ENCODE assay signal across 26 mouse cellular contexts in the genomic region with DNA sequence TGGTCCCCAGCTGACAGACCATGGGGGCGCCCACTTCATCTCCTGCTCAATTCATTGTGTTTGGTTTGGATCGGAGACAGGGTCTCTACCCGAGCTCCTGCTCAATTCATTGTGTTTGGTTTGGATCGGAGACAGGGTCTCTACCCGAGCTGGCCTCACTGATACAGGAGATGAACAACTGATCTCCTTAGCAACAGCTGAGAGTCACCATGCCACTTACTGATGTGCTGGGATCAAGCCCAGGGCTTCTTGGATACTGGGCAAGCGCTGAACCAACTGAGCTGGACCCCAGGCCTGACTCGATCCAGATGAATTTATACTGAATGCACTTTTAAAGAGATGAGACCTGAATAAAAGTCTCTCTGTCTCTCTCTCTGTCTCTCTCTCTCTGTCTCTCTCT. TPM values are rescaled to one million over a fixed set of nuclear protein-coding genes. Genes with fewer than 3 reads are reported as not detected.
DNase-seq lines count a peak whose midpoint lies in the region; ATAC-seq and TF ChIP-seq lines count a peak whose summit lies in the region.
"Had no signal": no experiment of that assay in that cellular context is flagged by ENCODE, and none has a peak within 500 bp of the region (broad histone marks: within the 10 kb centered on the region; RNA-seq: fewer than 3 reads in every experiment).

No protein-coding gene starts in this region.

- H3K4me1 ChIP-seq in forebrain, embryonic 15.5 days: peaks cover 5% of the 10 kb centered on the region; the same call in 1 of the 2 replicates
- H3K4me1 ChIP-seq in forebrain, embryonic 11.5 days (replicated peaks; ENCODE audit: control insufficient read depth, insufficient read depth, low read length): peaks cover 2% of the 10 kb centered on the region
- peaks cover 18% of the 10 kb centered on the region for H3K4me1 ChIP-seq in midbrain, embryonic 13.5 days (replicated peaks)
- no peaks in the 10 kb centered on the region for H3K4me1 ChIP-seq in midbrain, embryonic 11.5 days (ENCODE audit: control insufficient read depth, insufficient read depth, low read length)
- H3K4me1 ChIP-seq in hindbrain, postnatal 0 days (ENCODE audit: insufficient read depth, low read length): peaks cover 12% of the 10 kb centered on the region; the same call in 1 of the 2 replicates
- peaks cover 36% of the 10 kb centered on the region for H3K4me1 ChIP-seq in neural tube, embryonic 15.5 days
- H3K4me1 ChIP-seq in kidney, embryonic 15.5 days: peaks cover 27% of the 10 kb centered on the region
- H3K4me1 ChIP-seq: liver, embryonic 15.5 days had no signal

- H3K27ac ChIP-seq in forebrain, embryonic 15.5 days (replicated peaks): peak overlapping the region; percentile 9; the same call in 1 of the 2 replicates
- H3K27ac ChIP-seq in forebrain, embryonic 11.5 days (ENCODE audit: low read depth, low read length): no peak overlapping the region
- peak overlapping the region; percentile 51 for H3K27ac ChIP-seq in midbrain, embryonic 13.5 days
- no peak overlapping the region for H3K27ac ChIP-seq in midbrain, embryonic 11.5 days (ENCODE audit: low read depth, low read length)
- peak overlapping the region; percentile 28; the same call in 1 of the 2 replicates for H3K27ac ChIP-seq in hindbrain, postnatal 0 days
- H3K27ac ChIP-seq in neural tube, embryonic 15.5 days (replicated peaks): peak overlapping the region; percentile 70
- no peak overlapping the region for H3K27ac ChIP-seq in kidney, embryonic 15.5 days
- H3K27ac ChIP-seq: heart, adult 2 months; intestine, embryonic 15.5 days; liver, embryonic 15.5 days; stomach, postnatal 0 days had no signal

- H3K36me3 ChIP-seq in forebrain, embryonic 15.5 days: peaks cover 17% of the 10 kb centered on the region; the same call in 1 of the 2 replicates
- no peaks in the 10 kb centered on the region; the same call in 1 of the 2 replicates for H3K36me3 ChIP-seq in forebrain, embryonic 11.5 days (ENCODE audit: control insufficient read depth, insufficient read depth, low read length)
- peaks cover 74% of the 10 kb centered on the region for H3K36me3 ChIP-seq in midbrain, embryonic 13.5 days
- 0 out of 2 replicates have a peak, but pooled peaks cover 2% of the 10 kb centered on the region for H3K36me3 ChIP-seq in midbrain, embryonic 11.5 days (ENCODE audit: control insufficient read depth, insufficient read depth, low read length)
- H3K36me3 ChIP-seq in hindbrain, postnatal 0 days (ENCODE audit: insufficient read depth, low read length): peaks cover 22% of the 10 kb centered on the region; the same call in 1 of the 2 replicates
- peaks cover 29% of the 10 kb centered on the region for H3K36me3 ChIP-seq in neural tube, embryonic 15.5 days
- H3K36me3 ChIP-seq in kidney, embryonic 15.5 days: peaks cover 45% of the 10 kb centered on the region
- H3K36me3 ChIP-seq: liver, embryonic 15.5 days had no signal

- H3K4me3 ChIP-seq in forebrain, embryonic 15.5 days: no peak overlapping the region
- H3K4me3 ChIP-seq in forebrain, embryonic 11.5 days (ENCODE audit: low read depth, low read length): no peak overlapping the region
- no peak overlapping the region for H3K4me3 ChIP-seq in midbrain, embryonic 13.5 days (replicated peaks)
- H3K4me3 ChIP-seq in midbrain, embryonic 11.5 days (ENCODE audit: low read depth, low read length): no peak overlapping the region
- H3K4me3 ChIP-seq in hindbrain, postnatal 0 days (ENCODE audit: low read length): no peak overlapping the region
- H3K4me3 ChIP-seq in neural tube, embryonic 15.5 days (replicated peaks): no peak overlapping the region
- no peak overlapping the region for H3K4me3 ChIP-seq in kidney, embryonic 15.5 days (replicated peaks)
- H3K4me3 ChIP-seq: heart, adult 2 months; heart, embryonic 12.5 days; intestine, embryonic 15.5 days; liver, embryonic 15.5 days; lung, embryonic 15.5 days had no signal

- DNase-seq in forebrain, embryonic 11.5 days (ENCODE audit: low spot score): no peak
- DNase-seq in midbrain, embryonic 11.5 days (ENCODE audit: low spot score, missing footprints): no peak
- peak; percentile 64 for DNase-seq in hindbrain, postnatal 0 days (ENCODE audit: low spot score)
- no peak for DNase-seq in right cerebral cortex, adult 2 months (ENCODE audit: low spot score in 2 of 2)
- DNase-seq: adrenal gland, postnatal 10 days; cerebellum, adult 11 months; cerebellum, adult 9-10 months; cerebellum, postnatal 36 days; heart, adult 2 months; kidney, adult 2 months; kidney, postnatal 14 days; layer of hippocampus, adult 9-11 months; right cerebral cortex, adult 18-20 months; right cerebral cortex, postnatal 4 days; thymus, adult 18-20 months; thymus, postnatal 25 days had no signal

- TF ChIP-seq CTCF in hindbrain, postnatal 0 days (IDR thresholded peaks at IDR 0.05; ENCODE audit: low read depth): no peak

- no peak overlapping the region for H3K9ac ChIP-seq in forebrain, embryonic 15.5 days (replicated peaks)
- no peak overlapping the region for H3K9ac ChIP-seq in forebrain, embryonic 11.5 days (ENCODE audit: low read length)
- no peak overlapping the region for H3K9ac ChIP-seq in midbrain, embryonic 13.5 days (replicated peaks)
- no peak overlapping the region for H3K9ac ChIP-seq in midbrain, embryonic 11.5 days (ENCODE audit: low read length)
- H3K9ac ChIP-seq in hindbrain, postnatal 0 days (replicated peaks; ENCODE audit: low read length): no peak overlapping the region
- H3K9ac ChIP-seq in neural tube, embryonic 15.5 days (replicated peaks): no peak overlapping the region
- no peak overlapping the region for H3K9ac ChIP-seq in kidney, embryonic 15.5 days
- H3K9ac ChIP-seq: heart, embryonic 12.5 days; intestine, embryonic 15.5 days; liver, embryonic 15.5 days; lung, embryonic 15.5 days had no signal

- H3K27me3 ChIP-seq in forebrain, embryonic 15.5 days: no peaks in the 10 kb centered on the region
- H3K27me3 ChIP-seq in forebrain, embryonic 11.5 days (ENCODE audit: control insufficient read depth, insufficient read depth, low read length): no peaks in the 10 kb centered on the region
- H3K27me3 ChIP-seq in midbrain, embryonic 13.5 days: no peaks in the 10 kb centered on the region
- H3K27me3 ChIP-seq in midbrain, embryonic 11.5 days (ENCODE audit: control insufficient read depth, insufficient read depth, low read length): no peaks in the 10 kb centered on the region
- H3K27me3 ChIP-seq in hindbrain, postnatal 0 days (ENCODE audit: insufficient read depth, low read length): no peaks in the 10 kb centered on the region
- H3K27me3 ChIP-seq in neural tube, embryonic 15.5 days (replicated peaks): no peaks in the 10 kb centered on the region
- no peaks in the 10 kb centered on the region for H3K27me3 ChIP-seq in kidney, embryonic 15.5 days
- H3K27me3 ChIP-seq: heart, embryonic 12.5 days; intestine, embryonic 15.5 days; liver, embryonic 15.5 days; lung, embryonic 15.5 days; Patski had no signal

- H3K4me2 ChIP-seq in forebrain, embryonic 15.5 days (replicated peaks): no peak overlapping the region
- no peak overlapping the region for H3K4me2 ChIP-seq in forebrain, embryonic 11.5 days (ENCODE audit: low read depth, low read length, severe bottlenecking)
- H3K4me2 ChIP-seq in midbrain, embryonic 13.5 days (replicated peaks): no peak overlapping the region
- no peak overlapping the region for H3K4me2 ChIP-seq in midbrain, embryonic 11.5 days
- no peak overlapping the region for H3K4me2 ChIP-seq in hindbrain, postnatal 0 days (ENCODE audit: low read depth, low read length)
- no peak overlapping the region for H3K4me2 ChIP-seq in neural tube, embryonic 15.5 days
- no peak overlapping the region for H3K4me2 ChIP-seq in kidney, embryonic 15.5 days
- H3K4me2 ChIP-seq: heart, embryonic 12.5 days; intestine, embryonic 15.5 days; liver, embryonic 15.5 days; lung, embryonic 15.5 days had no signal

- 67% methylated on average over 7 of the region's 7 CpGs for WGBS in forebrain, embryonic 15.5 days
- 81% methylated on average over 7 of the region's 7 CpGs for WGBS in forebrain, embryonic 11.5 days
- WGBS in midbrain, embryonic 13.5 days: 78% methylated on average over 7 of the region's 7 CpGs
- 82% methylated on average over 7 of the region's 7 CpGs for WGBS in midbrain, embryonic 11.5 days
- 38% methylated on average over 7 of the region's 7 CpGs for WGBS in hindbrain, postnatal 0 days
- 63% methylated on average over 7 of the region's 7 CpGs for WGBS in neural tube, embryonic 15.5 days
- WGBS in kidney, embryonic 15.5 days: 79% methylated on average over 7 of the region's 7 CpGs

- no peak for ATAC-seq in forebrain, embryonic 15.5 days (replicated peaks)
- no peak for ATAC-seq in forebrain, embryonic 11.5 days (replicated peaks; ENCODE audit: low FRiP score)
- 0 out of 2 replicates have a peak, but pooled peaks have one; percentile 36 for ATAC-seq in midbrain, embryonic 13.5 days
- no peak for ATAC-seq in midbrain, embryonic 11.5 days (ENCODE audit: low FRiP score)
- ATAC-seq in hindbrain, postnatal 0 days: peak; percentile 50
- peak; percentile 43; the same call in 1 of the 2 replicates for ATAC-seq in neural tube, embryonic 15.5 days (ENCODE audit: low FRiP score)
- no peak for ATAC-seq in kidney, embryonic 15.5 days (replicated peaks; ENCODE audit: low FRiP score)
- ATAC-seq: intestine, embryonic 15.5 days; Patski had no signal

- no peaks in the 10 kb centered on the region for H3K9me3 ChIP-seq in forebrain, embryonic 15.5 days
- no peaks in the 10 kb centered on the region for H3K9me3 ChIP-seq in forebrain, embryonic 11.5 days (ENCODE audit: control insufficient read depth, low read length)
- H3K9me3 ChIP-seq in midbrain, embryonic 13.5 days: no peaks in the 10 kb centered on the region
- H3K9me3 ChIP-seq in midbrain, embryonic 11.5 days (ENCODE audit: control insufficient read depth, low read length): no peaks in the 10 kb centered on the region
- H3K9me3 ChIP-seq in hindbrain, postnatal 0 days (ENCODE audit: low read length): no peaks in the 10 kb centered on the region
- no peaks in the 10 kb centered on the region for H3K9me3 ChIP-seq in neural tube, embryonic 15.5 days (replicated peaks)
- H3K9me3 ChIP-seq in kidney, embryonic 15.5 days (replicated peaks): no peaks in the 10 kb centered on the region
- H3K9me3 ChIP-seq: heart, embryonic 12.5 days; intestine, embryonic 15.5 days; liver, embryonic 15.5 days; lung, embryonic 15.5 days had no signal

RNA-seq across cellular contexts. Expression of a gene that starts 59.6 kb away (rescaled TPM):
- polyA plus RNA-seq in forebrain, embryonic 15.5 days (2015; fragmentation: Nextera tagmentation; extraction: Ambion mirVana): 24.5 and 26.9 TPM in 2 replicates
- polyA plus RNA-seq in forebrain, embryonic 11.5 days (2014; fragmentation: Nextera tagmentation; extraction: Ambion mirVana): 23.3 and 23.6 TPM in 2 replicates
- 27.7 and 28.3 TPM in 2 replicates for polyA plus RNA-seq in midbrain, embryonic 13.5 days (2015; fragmentation: Nextera tagmentation; extraction: Ambion mirVana)
- polyA plus RNA-seq in midbrain, embryonic 11.5 days (2014; fragmentation: Nextera tagmentation; extraction: Ambion mirVana): 17.6 and 18.5 TPM in 2 replicates
- total RNA-seq in hindbrain, postnatal 0 days (2014; rRNA removed): 79.2 and 79.4 TPM in 2 replicates
- polyA plus RNA-seq in hindbrain, postnatal 0 days (2015; fragmentation: Nextera tagmentation; extraction: Ambion mirVana): 22.5 and 22.6 TPM in 2 replicates
- 23.6 and 26.4 TPM in 2 replicates for polyA plus RNA-seq in neural tube, embryonic 15.5 days (2015; fragmentation: Nextera tagmentation; extraction: Ambion mirVana)
- 20.3 and 20.7 TPM in 2 replicates for polyA plus RNA-seq in kidney, embryonic 15.5 days (2015; fragmentation: Nextera tagmentation; extraction: Ambion mirVana)

Comparison
In these comparisons a context has a peak if more than half of its experiments do, and no peak if none do; other contexts are left out.
1. ATAC-seq: peak in midbrain, embryonic 13.5 days (single experiment), hindbrain, postnatal 0 days (single experiment) and neural tube, embryonic 15.5 days (single experiment); none in forebrain, embryonic 15.5 days (single experiment), forebrain, embryonic 11.5 days (single experiment), midbrain, embryonic 11.5 days (single experiment) and kidney, embryonic 15.5 days (single experiment).
2. H3K27ac ChIP-seq: peak in forebrain, embryonic 15.5 days (single experiment), midbrain, embryonic 13.5 days (single experiment), hindbrain, postnatal 0 days (single experiment) and neural tube, embryonic 15.5 days (single experiment); none in forebrain, embryonic 11.5 days (single experiment), midbrain, embryonic 11.5 days (single experiment) and kidney, embryonic 15.5 days (single experiment).